Mouse (Mus musculus) ES-E14 (cell line): ENCODE data around the gene Crybb1. TPM values are rescaled to one million over a fixed set of nuclear protein-coding genes. Genes with fewer than 3 reads are reported as not detected.
A peak's percentile ranks its signal among the peaks of the same experiment; 100 is the strongest.

Experiments
- DNase-seq: peaks from one replicate; pipeline ENCODE4 v3.0.0-alpha.2; 2013; ENCODE audit warnings: low read depth, low spot score
- H3K27ac ChIP-seq: 2 replicates; pipeline ENCODE4 v1.5.1; 2012; ENCODE audit warnings: low read depth, mild to moderate bottlenecking, low read length, moderate library complexity, mixed read lengths; ENCODE audit not compliant: poor library complexity, insufficient read depth, severe bottlenecking
- H3K36me3 ChIP-seq: 2 replicates; pipeline ENCODE4 v1.6.1; 2012; ENCODE audit warnings: mild to moderate bottlenecking, low read length, moderate library complexity, mixed read lengths; ENCODE audit not compliant: control insufficient read depth, poor library complexity, insufficient read depth, severe bottlenecking
- H3K4me1 ChIP-seq, 2 experiments: fragments of 150-350 bp in 1 of 2; sonication (generic) in 1 of 2; 2 replicates each; pipeline ENCODE4 v1.6.1; 2012; ENCODE audit warnings: low read length in 2 of 2, mild to moderate bottlenecking in 1 of 2, mixed read lengths in 1 of 2; ENCODE audit not compliant: control insufficient read depth in 2 of 2, insufficient read depth in 2 of 2, poor library complexity in 1 of 2
- H3K4me3 ChIP-seq, 2 experiments: fragments of 150-350 bp in 1 of 2; sonication (generic) in 1 of 2; 2 replicates each; pipeline ENCODE4 v1.5.1; 2012; ENCODE audit warnings: low read length in 2 of 2, low read depth in 1 of 2, mild to moderate bottlenecking in 1 of 2, mixed read lengths in 1 of 2; ENCODE audit not compliant: insufficient read depth in 1 of 2, poor library complexity in 1 of 2, severe bottlenecking in 1 of 2
- H3K9ac ChIP-seq: 2 replicates; pipeline ENCODE4 v1.6.1; 2012; ENCODE audit warnings: low read depth, mild to moderate bottlenecking, low read length, mixed read lengths; ENCODE audit not compliant: poor library complexity, insufficient read depth, severe bottlenecking
- H3K9me3 ChIP-seq: fragments of 150-350 bp; sonication (generic); 2 replicates; pipeline ENCODE4 v1.6.1; 2012; ENCODE audit warnings: low read depth, mild to moderate bottlenecking, low read length; ENCODE audit not compliant: control insufficient read depth, insufficient read depth
- CHD2 ChIP-seq: IDR thresholded peaks from 2 replicates; pipeline ENCODE4 v1.6.1; 2014; ENCODE audit warnings: mild to moderate bottlenecking, low read depth, low read length, inconsistent platforms
- HCFC1 ChIP-seq: IDR thresholded peaks from 2 replicates; pipeline ENCODE4 v1.6.1; 2012; ENCODE audit warnings: low read length, inconsistent platforms, borderline replicate concordance; ENCODE audit not compliant: insufficient read depth
- MAFK ChIP-seq: IDR thresholded peaks from 2 replicates; pipeline ENCODE4 v1.6.1; 2014; ENCODE audit warnings: mild to moderate bottlenecking, low read depth, low read length, inconsistent platforms; ENCODE audit not compliant: insufficient read depth
- ZC3H11A ChIP-seq: IDR thresholded peaks from 2 replicates; pipeline ENCODE4 v1.6.1; 2012; ENCODE audit warnings: low read depth, mild to moderate bottlenecking, inconsistent platforms, low read length, borderline replicate concordance
- ZNF384 ChIP-seq: IDR thresholded peaks from 2 replicates; pipeline ENCODE4 v1.6.1; 2012; ENCODE audit warnings: low read depth, low read length, inconsistent platforms
- in situ Hi-C, 2 experiments: fragments of 600-800 bp; cut with MboI; formaldehyde crosslinking; loops; one replicate each; pipeline ENCODE4 v1.15.1; 2025; ENCODE audit warnings: low sequenced_read_pairs in 2 of 2, inconsistent platforms in 1 of 2; ENCODE audit not compliant: unreplicated experiment in 2 of 2
- total RNA-seq: library from RNA; depleted of rRNA; stranded (reverse); fragments of 300-350 nt; gene quantifications from 2 replicates; pipeline ENCODE4 v1.2.3, GENCODE M21; 2012

Crybb1 gene
- total RNA-seq, 1 experiment, result not detected

GRCm38 (mm10) chr5:112281676-112282075, 26.1 kb downstream of the Crybb1 start:
- Histone ChIP-seq H3K9ac (no peak overlapping the region), H3K36me3 (no peaks in the 10 kb centered on the region; the same call in 1 of the 2 replicates), H3K4me1 (peaks cover 16 to 43% of the 10 kb centered on the region in 2 experiments), H3K9me3 (no peaks in the 10 kb centered on the region), H3K27ac (no peak overlapping the region), H3K4me3 (no peak overlapping the region)
- TF ChIP-seq CHD2 (no peak), ZC3H11A (no peak), MAFK (no peak), ZNF384 (no peak), HCFC1 (no peak)
- DNase-seq, result no peak
- in situ Hi-C loops, result no loop called here

- no peak overlapping the region for H3K4me3 ChIP-seq
- no peak for TF ChIP-seq CHD2
- TF ChIP-seq ZC3H11A, result no peak
- TF ChIP-seq ZNF384, result no peak
- TF ChIP-seq HCFC1, result no peak
- TF ChIP-seq MAFK, result no peak
- H3K9me3 ChIP-seq, result no peaks in the 10 kb centered on the region
- H3K27ac ChIP-seq, result no peak overlapping the region
- H3K9ac ChIP-seq, result peak overlapping the region; percentile 10; the same call in 1 of the 2 replicates
- in situ Hi-C loops, result no loop called here
- peaks cover 16 to 48% of the 10 kb centered on the region in 2 experiments for H3K4me1 ChIP-seq
- H3K36me3 ChIP-seq, result no peaks in the 10 kb centered on the region; the same call in 1 of the 2 replicates
- DNase-seq, result no peak
Measured at GRCm38 (mm10) chr5:112282123-112282779, 26.6 kb downstream of the Crybb1 start.

- in situ Hi-C loops, result no loop called here
- no peak overlapping the region for H3K9ac ChIP-seq
- H3K9me3 ChIP-seq, result no peaks in the 10 kb centered on the region
- DNase-seq, result no peak
- H3K27ac ChIP-seq, result no peak overlapping the region
- no peak overlapping the region for H3K4me3 ChIP-seq
- H3K4me1 ChIP-seq, result peaks cover 12 to 52% of the 10 kb centered on the region in 2 experiments
- TF ChIP-seq MAFK, result no peak
- no peaks in the 10 kb centered on the region; the same call in 1 of the 2 replicates for H3K36me3 ChIP-seq
Measured at GRCm38 (mm10) chr5:112282780-112283482, 27.3 kb downstream of the Crybb1 start.

- Histone ChIP-seq H3K36me3 (no peaks in the 10 kb centered on the region; the same call in 1 of the 2 replicates), H3K9me3 (no peaks in the 10 kb centered on the region), H3K4me3 (no peak overlapping the region), H3K4me1 (peaks cover 12 to 59% of the 10 kb centered on the region in 2 experiments), H3K9ac (0 out of 2 replicates have a peak overlapping the region, but pooled peaks have one; percentile 25), H3K27ac (no peak overlapping the region; the same call in 1 of the 2 replicates)
- DNase-seq, result no peak
- in situ Hi-C loops, result no loop called here
- TF ChIP-seq ZNF384 (no peak), HCFC1 (no peak), CHD2 (no peak), MAFK (no peak), ZC3H11A (no peak)
Measured at GRCm38 (mm10) chr5:112283543-112284202, 28.1 kb downstream of the Crybb1 start.
